Mouse (Mus musculus) T-helper 1 cell (primary cell): ENCODE data around the gene Vmn1r25.
"Not testable (repeated sequence)": the region's sequence is repeated elsewhere in the genome, so short reads cannot be mapped to it uniquely, and the experiment has no call there.

Experiments used
- in situ Hi-C: fragments of 300-600 bp; cut with MboI, MseI; formaldehyde crosslinking; loops from one replicate; pipeline ENCODE4 v1.15.1; 2025; ENCODE audit warnings: high pct_unique_total_duplicates

Gene Vmn1r25

GRCm38 (mm10) chr6:57980710-57981109 lies at the start of gene Vmn1r25:
TSS of gene Vmn1r25 (minus strand) at chr6:57980810.
- in situ Hi-C loops = no loop called here

- in situ Hi-C loops = not testable (repeated sequence)
Observed at GRCm38 (mm10) chr6:58017478-58017877, 36.9 kb upstream of the Vmn1r25 start.

DNA sequence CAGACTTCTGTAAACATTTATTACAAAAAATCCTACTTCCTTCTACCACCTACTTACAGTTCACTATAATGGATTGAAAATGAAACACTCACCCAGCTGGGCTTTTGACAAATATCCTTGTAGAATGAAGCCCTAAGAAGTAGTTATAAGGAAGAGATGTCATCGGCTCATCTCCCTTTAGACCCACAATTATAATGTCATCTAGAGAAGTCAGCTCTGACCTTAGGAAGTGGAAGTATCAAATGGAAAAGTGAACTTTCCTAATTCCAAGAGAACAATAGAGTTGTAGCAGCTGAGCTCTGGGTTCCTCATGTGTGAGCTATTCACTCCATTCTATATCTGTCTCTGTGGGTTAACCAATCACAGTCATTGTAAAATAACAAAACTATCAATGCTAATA lies 34.4 kb upstream of the Vmn1r25 start, which contains the start of gene Vmn1r26:
Gene Vmn1r26, minus strand, starts transcription at position 101 of the 400 bp plus-strand sequence.
- in situ Hi-C loops = no loop called here

GRCm38 (mm10) chr6:57961403-57961802 lies 19.2 kb downstream of the Vmn1r25 start, which contains the start of gene Vmn1r24:
TSS of gene Vmn1r24 (minus strand) at chr6:57961503.
- in situ Hi-C loops = loop anchor here (10.0 kb wide), 1 partner anchor 1477 kb away; no protein-coding TSS in a partner anchor
